Mouse (Mus musculus) heart, embryonic 12.5 days (tissue): Measurements from ENCODE around the gene Gyg. TPM values are rescaled to one million over a fixed set of nuclear protein-coding genes. Genes with fewer than 3 reads are reported as not detected.

Experiments used
- ATAC-seq: fragments of 200-750 bp; cut with Nextera tagmentation; 2 replicates; pipeline ENCODE4 v1.8.0; 2017; ENCODE audit warnings: moderate TSS enrichment, moderate library complexity; ENCODE audit not compliant: insufficient number of reproducible peaks, low FRiP score
- H3K27ac ChIP-seq: fragments of 300-500 bp; sonication (generic); 2 replicates; pipeline ENCODE4 v1.5.1; 2016; ENCODE audit warnings: mild to moderate bottlenecking, moderate library complexity; ENCODE audit not compliant: poor library complexity, severe bottlenecking
- H3K27me3 ChIP-seq: fragments of 300-500 bp; sonication (generic); replicated peaks from 2 replicates; pipeline ENCODE4 v1.6.1; 2016; ENCODE audit warnings: mild to moderate bottlenecking, moderate library complexity
- H3K36me3 ChIP-seq: fragments of 300-500 bp; sonication (generic); 2 replicates; pipeline ENCODE4 v1.6.1; 2016; ENCODE audit warnings: mild to moderate bottlenecking, moderate library complexity
- H3K4me1 ChIP-seq: fragments of 300-500 bp; sonication (generic); replicated peaks from 2 replicates; pipeline ENCODE4 v1.6.1; 2016; ENCODE audit warnings: mild to moderate bottlenecking
- H3K4me2 ChIP-seq: fragments of 300-500 bp; sonication (generic); 2 replicates; pipeline ENCODE4 v1.6.1; 2016; ENCODE audit warnings: mild to moderate bottlenecking, moderate library complexity
- H3K4me3 ChIP-seq: fragments of 300-500 bp; sonication (generic); 2 replicates; pipeline ENCODE4 v1.5.1; 2016; ENCODE audit warnings: mild to moderate bottlenecking
- H3K9ac ChIP-seq: fragments of 300-500 bp; sonication (generic); 2 replicates; pipeline ENCODE4 v1.6.1; 2016; ENCODE audit warnings: mild to moderate bottlenecking, moderate library complexity
- H3K9me3 ChIP-seq: fragments of 300-500 bp; sonication (generic); replicated peaks from 2 replicates; pipeline ENCODE4 v1.6.1; 2016; ENCODE audit warnings: mild to moderate bottlenecking, moderate library complexity
- WGBS: fragments of 180-500 bp; shearing (Covaris S2); methylation state at CpG from one replicate; pipeline ENCODE4 v1.1.7; 2016; 5-methylcytosine and 5-hydroxymethylcytosine counted together
- polyA plus RNA-seq: library from polyadenylated mRNA; unstranded; fragments of >200 nt; fragmentation: Nextera tagmentation; extraction: Ambion mirVana; gene quantifications from 2 replicates; pipeline ENCODE4 v1.2.1, GENCODE M21; 2016

Gyg gene
- polyA plus RNA-seq = 687 and 707 TPM in 2 replicates

GRCm38 (mm10) chr3:20154531-20155367 is at the start of gene Gyg:
TSS of gene Gyg (minus strand) at chr3:20155317.
- ATAC-seq = peak; percentile 95
- H3K9me3 ChIP-seq = peaks cover 3% of the 10 kb centered on the region; the same call in 1 of the 2 replicates
- H3K27me3 ChIP-seq = no peaks in the 10 kb centered on the region
- peak within 1 kb of the TSS; percentile 98 for H3K9ac ChIP-seq
- H3K4me1 ChIP-seq = peaks cover 35% of the 10 kb centered on the region
- peak within 1 kb of the TSS; percentile 79 for H3K4me2 ChIP-seq
- H3K4me3 ChIP-seq = peak within 1 kb of the TSS; percentile 70
- H3K36me3 ChIP-seq = peaks cover 28% of the 10 kb centered on the region
- under 1% methylated on average over 73 of the region's 73 CpGs for WGBS
- peak within 1 kb of the TSS; percentile 80 for H3K27ac ChIP-seq

DNA sequence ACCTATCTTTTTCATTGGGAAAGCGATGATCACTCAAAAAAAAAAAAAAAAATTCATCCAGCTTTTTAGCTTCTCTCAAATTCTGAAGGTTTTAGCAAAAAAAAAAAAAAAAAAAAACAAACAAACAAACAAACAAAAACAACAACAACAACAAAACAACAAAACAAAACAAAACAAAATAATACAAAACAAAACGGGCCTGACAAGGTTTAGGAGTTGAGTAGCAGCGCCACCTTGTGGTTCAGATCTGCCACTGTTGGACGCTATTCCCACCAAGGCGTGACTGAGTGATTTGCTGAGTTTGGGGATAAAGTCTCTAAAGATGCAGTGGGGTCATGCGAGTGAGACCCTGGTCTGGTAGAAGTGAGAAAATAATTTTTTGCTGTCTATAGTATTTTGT is 43.8 kb upstream of the Gyg start:
- Histone ChIP-seq H3K9ac (no peak overlapping the region), H3K4me1 (peaks cover 6% of the 10 kb centered on the region), H3K9me3 (no peaks in the 10 kb centered on the region), H3K4me2 (no peak overlapping the region), H3K36me3 (no peaks in the 10 kb centered on the region), H3K4me3 (no peak overlapping the region), H3K27me3 (no peaks in the 10 kb centered on the region), H3K27ac (no peak overlapping the region)
- no peak; the same call in 1 of the 2 replicates for ATAC-seq
- 27% methylated on average over 6 of the region's 6 CpGs for WGBS

GRCm38 (mm10) chr3:20197878-20198277 is 42.8 kb upstream of the Gyg start:
- no peak for ATAC-seq
- no peaks in the 10 kb centered on the region for H3K27me3 ChIP-seq
- H3K27ac ChIP-seq = no peak overlapping the region
- H3K4me2 ChIP-seq = 0 out of 2 replicates have a peak overlapping the region, but pooled peaks have one; percentile 21
- peaks cover 6% of the 10 kb centered on the region for H3K4me1 ChIP-seq
- no peaks in the 10 kb centered on the region for H3K9me3 ChIP-seq
- no peak overlapping the region for H3K9ac ChIP-seq
- no peak overlapping the region for H3K4me3 ChIP-seq
- no peaks in the 10 kb centered on the region for H3K36me3 ChIP-seq
- WGBS = 34% methylated on average over 10 of the region's 10 CpGs

DNA sequence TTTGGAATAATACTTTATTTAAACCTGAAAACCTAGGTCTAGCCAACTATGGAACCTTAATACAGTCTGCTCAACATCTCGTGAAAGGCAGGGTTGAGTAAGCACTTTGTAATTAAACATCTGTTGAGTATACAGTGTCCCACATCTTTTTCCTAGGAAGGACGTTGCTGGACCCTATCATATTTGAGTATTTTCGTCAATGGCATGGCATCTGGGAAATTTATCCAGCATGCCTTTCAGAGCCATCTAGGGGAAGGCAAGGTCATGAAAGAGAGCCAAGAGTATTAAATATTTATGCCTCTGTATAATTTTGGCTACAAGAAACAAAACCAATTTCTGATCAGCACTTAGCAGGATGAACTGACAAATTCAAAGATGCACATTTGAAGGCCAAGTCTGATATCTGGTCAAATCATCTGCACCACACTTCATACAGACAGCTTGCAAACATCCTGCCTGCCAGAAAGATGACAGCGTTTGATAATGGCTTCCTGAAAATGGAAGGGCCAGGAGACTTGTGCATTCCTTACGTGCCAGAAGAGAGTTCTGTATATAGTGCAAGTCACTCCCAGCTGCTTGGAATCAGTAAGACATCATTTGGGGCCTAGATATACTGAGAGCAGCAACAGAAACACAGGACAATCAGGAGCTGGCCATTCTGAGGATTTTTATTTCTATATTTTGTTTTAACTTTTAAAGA is 34.0 kb upstream of the Gyg start:
- Histone ChIP-seq H3K27ac (peak overlapping the region; percentile 51), H3K4me2 (peak overlapping the region; percentile 21; the same call in 1 of the 2 replicates), H3K4me3 (no peak overlapping the region), H3K9ac (no peak overlapping the region), H3K4me1 (peaks cover 14% of the 10 kb centered on the region), H3K9me3 (no peaks in the 10 kb centered on the region), H3K36me3 (no peaks in the 10 kb centered on the region), H3K27me3 (no peaks in the 10 kb centered on the region)
- ATAC-seq = no peak; the same call in 1 of the 2 replicates
- 20% methylated on average over 5 of the region's 5 CpGs for WGBS

DNA sequence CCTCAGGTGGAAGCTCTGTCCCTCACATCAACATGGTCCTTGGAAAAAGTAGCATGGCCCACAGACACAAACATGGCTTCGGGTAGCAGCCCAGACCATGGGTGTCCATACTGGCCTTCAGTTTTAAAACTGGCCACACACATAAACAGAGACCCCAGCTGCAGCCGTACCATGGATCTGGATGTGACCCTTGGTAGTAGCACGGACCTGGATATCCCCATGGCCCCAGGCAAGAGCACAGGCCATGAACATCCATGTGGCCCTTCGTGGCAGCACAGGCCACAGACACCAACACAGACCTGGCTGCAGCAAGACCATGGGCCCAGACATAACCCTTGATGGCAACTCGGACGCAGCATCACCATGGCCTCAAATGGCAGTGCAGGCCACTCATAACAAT is 17.3 kb upstream of the Gyg start:
- no peaks in the 10 kb centered on the region for H3K36me3 ChIP-seq
- H3K4me3 ChIP-seq = no peak overlapping the region
- 85% methylated on average over 6 of the region's 6 CpGs for WGBS
- no peaks in the 10 kb centered on the region for H3K4me1 ChIP-seq
- no peaks in the 10 kb centered on the region for H3K27me3 ChIP-seq
- no peak for ATAC-seq
- H3K4me2 ChIP-seq = no peak overlapping the region
- no peaks in the 10 kb centered on the region for H3K9me3 ChIP-seq
- H3K27ac ChIP-seq = no peak overlapping the region
- H3K9ac ChIP-seq = no peak overlapping the region

DNA sequence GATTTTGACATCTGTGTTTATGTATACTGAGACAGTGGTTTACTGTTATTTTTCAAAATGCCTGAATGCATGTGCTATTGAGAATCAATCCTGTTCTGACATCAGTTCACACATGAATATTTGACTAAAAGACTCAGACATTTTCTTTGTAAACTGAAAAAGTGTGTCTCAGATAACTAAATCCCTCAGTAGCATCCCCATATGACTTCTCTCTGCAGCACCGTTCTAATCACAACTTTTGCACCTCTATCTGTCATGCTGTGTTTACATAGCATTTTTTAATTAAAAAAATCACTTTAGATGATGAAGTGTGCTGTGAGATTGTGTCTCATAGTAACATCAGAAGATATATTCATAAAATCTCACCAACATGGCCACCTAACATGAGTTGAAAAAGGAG is 12.4 kb upstream of the Gyg start:
- WGBS = 70% methylated on average over 1 of the region's 1 CpGs
- Histone ChIP-seq H3K36me3 (no peaks in the 10 kb centered on the region), H3K27ac (no peak overlapping the region), H3K4me3 (no peak overlapping the region), H3K27me3 (no peaks in the 10 kb centered on the region), H3K9ac (no peak overlapping the region), H3K4me1 (no peaks in the 10 kb centered on the region), H3K4me2 (no peak overlapping the region), H3K9me3 (0 out of 2 replicates have a peak, but pooled peaks cover under 1% of the 10 kb centered on the region)
- no peak for ATAC-seq

DNA sequence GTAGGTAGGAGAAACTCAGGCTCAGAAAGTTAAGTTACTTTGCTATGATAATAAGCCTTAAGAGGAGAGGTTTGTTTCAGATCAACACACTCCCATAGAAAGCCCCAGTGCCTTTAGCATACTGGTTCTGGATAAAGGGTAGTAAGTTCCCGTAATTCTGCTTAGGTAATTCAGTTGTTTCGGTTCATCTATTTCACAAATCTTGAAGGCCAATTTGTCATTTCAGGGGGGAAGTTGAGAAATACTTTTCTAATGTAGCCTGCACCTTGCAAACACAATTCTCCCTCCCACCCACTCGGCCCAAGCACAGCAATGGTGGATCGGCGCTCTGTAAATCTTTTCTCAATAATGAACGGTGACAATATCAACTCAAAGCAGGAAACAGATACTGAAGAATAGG is 359 bp upstream of the Gyg start:
- Histone ChIP-seq H3K9me3 (peaks cover 8% of the 10 kb centered on the region), H3K9ac (peak overlapping the region; percentile 98; the same call in 1 of the 2 replicates), H3K27me3 (no peaks in the 10 kb centered on the region), H3K27ac (peak overlapping the region; percentile 80; the same call in 1 of the 2 replicates), H3K36me3 (peaks cover 21% of the 10 kb centered on the region), H3K4me2 (peak overlapping the region; percentile 79; the same call in 1 of the 2 replicates), H3K4me1 (peaks cover 29% of the 10 kb centered on the region), H3K4me3 (peak overlapping the region; percentile 70)
- ATAC-seq = no peak
- 80% methylated on average over 6 of the region's 6 CpGs for WGBS

- Histone ChIP-seq H3K9ac (peak overlapping the region; percentile 62), H3K27ac (peak overlapping the region; percentile 87)
- ATAC-seq = no peak
Measured at GRCm38 (mm10) chr3:20151651-20152050, 3.5 kb downstream of the Gyg start.

GRCm38 (mm10) chr3:20150511-20150910 is 4.6 kb downstream of the Gyg start:
- Histone ChIP-seq H3K27ac (peak overlapping the region; percentile 87), H3K9ac (0 out of 2 replicates have a peak overlapping the region, but pooled peaks have one; percentile 41), H3K36me3 (peaks cover 48% of the 10 kb centered on the region), H3K27me3 (no peaks in the 10 kb centered on the region), H3K4me1 (peaks cover 55% of the 10 kb centered on the region), H3K4me2 (peak overlapping the region; percentile 56), H3K9me3 (no peaks in the 10 kb centered on the region), H3K4me3 (0 out of 2 replicates have a peak overlapping the region, but pooled peaks have one; percentile 12)
- no peak for ATAC-seq
- 39% methylated on average over 2 of the region's 2 CpGs for WGBS

More at GRCm38 (mm10) chr3:20151651-20152050, 3.5 kb downstream of the Gyg start:
- 77% methylated on average over 3 of the region's 3 CpGs for WGBS
- Histone ChIP-seq H3K27me3 (no peaks in the 10 kb centered on the region), H3K4me3 (peak overlapping the region; percentile 24), H3K9me3 (no peaks in the 10 kb centered on the region), H3K36me3 (peaks cover 48% of the 10 kb centered on the region), H3K4me1 (peaks cover 54% of the 10 kb centered on the region), H3K4me2 (peak overlapping the region; percentile 56)

DNA sequence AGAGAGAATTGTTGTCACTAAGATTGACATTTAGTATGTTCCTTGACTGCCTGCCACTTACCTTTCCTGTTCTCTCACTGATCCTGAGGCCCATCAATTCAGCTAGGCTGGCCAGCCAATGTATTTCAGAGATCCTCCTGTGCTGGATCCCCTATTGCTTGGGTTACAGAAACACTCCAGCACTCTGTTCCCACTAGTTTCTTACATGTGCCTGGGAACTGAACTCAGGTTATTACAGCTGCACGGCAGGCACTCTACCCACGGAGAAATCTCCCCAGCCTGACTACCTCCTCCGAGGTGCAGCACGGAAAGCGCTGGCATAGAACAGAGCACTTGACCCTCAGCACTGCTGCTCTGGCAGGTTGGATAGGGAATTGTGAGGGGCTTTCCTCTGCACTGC is 7.5 kb downstream of the Gyg start:
- 49% methylated on average over 5 of the region's 5 CpGs for WGBS
- Histone ChIP-seq H3K4me2 (peak overlapping the region; percentile 16; the same call in 1 of the 2 replicates), H3K4me3 (no peak overlapping the region), H3K9ac (peak overlapping the region; percentile 76), H3K36me3 (peaks cover 59% of the 10 kb centered on the region), H3K27me3 (no peaks in the 10 kb centered on the region), H3K9me3 (no peaks in the 10 kb centered on the region), H3K4me1 (peaks cover 60% of the 10 kb centered on the region), H3K27ac (peak overlapping the region; percentile 83)
- no peak for ATAC-seq

GRCm38 (mm10) chr3:20146884-20147395 is 8.2 kb downstream of the Gyg start:
- H3K27ac ChIP-seq = peak overlapping the region; percentile 83
- 42% methylated on average over 7 of the region's 7 CpGs for WGBS
- ATAC-seq = no peak
- no peak overlapping the region for H3K4me3 ChIP-seq
- no peaks in the 10 kb centered on the region for H3K27me3 ChIP-seq
- H3K4me2 ChIP-seq = peak overlapping the region; percentile 29
- no peaks in the 10 kb centered on the region for H3K9me3 ChIP-seq
- peaks cover 60% of the 10 kb centered on the region for H3K4me1 ChIP-seq
- peaks cover 55% of the 10 kb centered on the region for H3K36me3 ChIP-seq
- peak overlapping the region; percentile 35; the same call in 1 of the 2 replicates for H3K9ac ChIP-seq
